Mouse (Mus musculus) frontal cortex, adult (tissue): Measurements from ENCODE around the gene Ppp1ca.

Experiments
- ATAC-seq: cut with Nextera tagmentation; 2 replicates; pipeline ENCODE4 v1.9.2; 2017; ENCODE audit warnings: mild to moderate bottlenecking, moderate library complexity, mixed read lengths; ENCODE audit not compliant: low TSS enrichment

The Ppp1ca gene

DNA sequence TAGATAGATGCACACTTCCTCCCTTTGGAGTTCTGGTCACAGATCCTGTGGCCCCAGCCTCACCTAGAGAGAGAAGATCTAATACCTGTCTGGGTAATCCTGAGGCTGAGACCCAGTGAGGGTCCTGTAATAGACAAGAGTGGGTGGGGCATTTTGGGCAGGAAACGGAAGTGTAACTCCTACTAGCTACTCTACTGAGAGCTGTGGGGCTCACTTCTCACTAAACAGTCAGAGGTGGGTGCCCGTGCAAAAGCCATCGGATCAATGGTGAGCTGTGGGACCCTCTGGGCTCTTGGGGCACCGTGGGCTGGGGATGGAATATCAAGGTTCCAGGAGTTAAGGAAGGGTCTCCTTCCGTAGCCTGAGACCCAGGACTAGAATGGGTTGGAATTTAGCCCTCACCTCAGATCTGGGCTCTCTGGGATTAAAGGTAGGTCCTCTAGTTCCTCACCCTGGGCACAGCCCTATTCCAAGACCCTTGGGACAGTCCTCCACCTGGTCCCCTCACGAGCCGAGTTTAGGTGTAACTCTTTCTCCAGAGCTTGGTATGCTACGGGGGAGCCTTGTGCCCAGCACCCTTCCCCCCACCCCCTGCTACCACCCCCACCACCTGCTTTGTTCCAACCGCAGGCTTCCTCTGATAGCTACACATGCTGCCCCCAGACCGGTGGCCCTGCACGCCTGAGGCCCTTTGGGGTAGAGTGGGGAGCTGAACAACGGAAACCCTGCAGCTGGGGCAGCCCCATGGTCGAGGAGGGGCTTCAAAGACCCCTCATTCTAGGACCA lies 37.2 kb upstream of the Ppp1ca start:
- no peak for ATAC-seq

DNA sequence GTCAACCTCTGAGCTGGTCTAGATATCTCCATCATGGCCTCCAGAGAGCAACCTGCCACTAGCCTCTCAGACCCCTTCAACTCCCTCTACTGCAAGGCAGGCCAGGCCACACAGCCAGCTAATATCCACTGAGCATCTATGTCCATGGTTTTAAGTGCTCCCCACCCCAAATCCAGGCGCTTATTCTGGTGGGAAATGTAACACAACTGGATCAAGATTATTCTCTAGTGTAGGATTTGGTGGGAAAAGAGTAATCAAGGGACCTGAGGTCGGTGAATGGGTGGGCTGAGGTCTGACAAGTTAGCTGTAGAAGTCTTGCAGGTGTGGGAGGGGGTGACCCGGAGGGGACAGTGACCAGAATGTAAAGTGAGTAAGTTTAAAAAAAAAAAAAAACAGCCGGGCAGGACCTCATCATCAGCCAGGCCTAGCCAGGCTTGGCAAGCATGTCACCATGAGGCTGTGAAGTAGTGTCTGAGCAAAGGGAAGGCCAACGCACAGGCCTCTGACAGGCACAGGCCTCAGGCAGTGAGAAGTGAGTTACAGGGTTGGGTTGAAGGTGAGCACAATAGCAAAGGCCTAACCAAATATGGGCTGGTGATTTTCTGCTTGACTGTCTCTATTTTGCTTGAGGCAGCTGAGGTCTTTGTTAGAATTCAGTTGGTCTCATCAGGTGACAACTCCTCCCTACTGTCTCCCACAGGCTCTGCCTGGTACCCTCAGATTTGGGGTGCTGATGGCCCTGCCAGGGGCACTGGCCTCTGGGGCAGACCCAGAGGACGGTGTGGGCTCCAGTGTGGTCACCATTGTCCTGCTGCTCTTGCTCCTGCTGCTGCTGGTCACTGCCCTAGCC lies 36.4 kb upstream of the Ppp1ca start:
- ATAC-seq = no peak

DNA sequence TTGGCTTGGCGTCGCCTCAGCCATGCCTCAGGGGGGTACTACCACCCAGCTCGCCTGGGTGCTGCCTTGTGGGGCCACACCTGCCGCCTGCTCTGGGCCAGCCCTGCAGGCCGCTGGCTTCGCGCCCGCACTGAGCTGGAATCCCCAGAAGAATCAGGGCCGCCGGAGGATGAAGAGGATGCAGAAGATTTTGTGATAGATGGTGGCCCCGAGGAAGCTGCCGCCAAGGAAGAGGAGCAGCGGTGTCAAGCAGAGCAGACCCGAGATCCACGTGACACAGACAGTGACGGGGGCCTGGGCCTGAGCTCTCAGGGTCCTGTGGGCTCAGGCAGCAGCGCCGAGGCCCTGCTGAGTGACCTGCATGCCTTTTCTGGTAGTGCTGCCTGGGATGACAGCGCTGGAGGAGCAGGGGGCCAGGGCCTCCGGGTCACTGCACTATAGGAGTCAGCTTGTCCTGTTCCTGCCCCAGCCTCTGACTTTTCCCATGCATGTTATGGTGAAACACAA lies 35.7 kb upstream of the Ppp1ca start:
- ATAC-seq = no peak

DNA sequence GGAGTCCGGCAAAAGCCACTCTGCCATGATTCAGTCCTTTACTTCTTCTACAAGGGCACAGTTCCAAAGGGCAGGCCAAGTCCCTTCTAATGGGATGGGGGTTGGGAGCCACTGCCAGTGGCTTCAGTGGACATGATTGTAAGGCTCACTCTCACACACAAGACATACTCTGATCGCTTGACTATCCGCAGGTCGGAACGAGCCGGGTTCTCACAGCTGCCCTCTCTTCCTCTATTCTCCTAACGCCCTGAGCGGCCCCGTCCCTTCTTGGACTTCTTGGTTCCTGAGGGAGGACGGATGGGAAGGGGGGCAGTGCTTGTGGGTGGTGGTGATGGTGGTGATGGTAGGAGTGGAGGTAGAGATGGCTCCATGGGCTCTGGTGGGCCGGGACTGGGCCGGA lies 35.1 kb upstream of the Ppp1ca start:
- ATAC-seq = no peak

DNA sequence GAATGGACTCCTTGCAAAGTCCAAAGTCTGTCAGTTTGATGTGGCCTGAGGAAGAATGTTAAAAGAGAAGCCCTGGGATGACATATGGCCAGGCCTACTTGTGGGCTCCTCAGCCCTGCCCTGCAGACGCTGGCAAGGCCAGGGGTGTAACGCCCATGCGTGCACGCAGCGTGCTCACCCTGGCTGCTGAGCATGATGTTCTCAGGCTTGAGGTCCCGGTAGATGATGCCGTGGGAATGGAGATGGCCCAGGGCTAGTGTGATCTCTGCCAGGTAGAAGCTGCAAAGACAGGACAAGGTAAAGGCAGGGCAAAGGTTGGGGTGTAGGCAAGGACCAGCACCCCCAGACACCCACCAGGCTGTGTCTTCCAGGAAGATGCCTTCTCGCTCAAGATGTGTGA lies 32.8 kb upstream of the Ppp1ca start:
- ATAC-seq = no peak

DNA sequence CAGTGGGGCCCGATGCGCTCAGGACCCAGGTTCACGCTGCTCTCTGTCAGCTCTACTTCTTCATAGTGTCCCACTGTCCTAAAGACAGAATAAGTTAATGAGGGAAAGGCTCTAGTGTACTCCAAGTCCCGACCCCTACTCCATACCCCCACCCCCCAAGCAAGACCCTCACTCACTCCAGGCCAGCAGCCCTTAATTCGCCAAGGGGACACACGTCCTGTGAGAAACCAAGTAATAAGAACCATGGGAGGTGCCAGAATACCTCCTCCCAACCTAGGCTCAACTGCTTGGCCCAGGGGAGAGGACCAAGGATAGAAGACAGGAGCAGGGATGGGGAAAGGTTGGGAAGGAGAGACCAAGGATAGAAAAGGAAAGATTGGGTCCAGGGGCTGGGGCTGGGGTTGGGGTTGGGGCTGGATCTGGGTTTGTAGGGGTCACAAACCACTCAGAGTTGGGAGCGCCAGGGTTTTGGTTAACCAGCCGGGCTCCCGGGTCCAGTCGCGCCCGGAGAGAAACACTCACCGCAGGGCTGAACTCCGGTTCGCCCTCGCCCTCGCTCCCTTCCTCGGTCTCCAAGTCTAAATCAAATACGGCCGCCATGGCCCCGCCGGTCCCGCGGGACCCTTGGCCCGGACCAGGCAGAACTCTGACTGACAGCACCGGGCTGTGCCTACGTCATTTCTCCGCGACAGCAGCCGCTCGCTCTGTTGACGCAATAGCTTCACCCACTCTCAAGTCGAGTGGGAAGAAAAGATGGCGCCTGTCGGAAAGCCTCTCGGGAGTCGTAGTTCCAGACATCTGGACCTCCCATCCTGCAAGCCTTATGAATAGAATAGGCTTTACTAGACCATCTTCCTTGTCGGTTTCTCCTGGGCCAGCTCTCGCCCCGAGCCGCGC lies 29.0 kb upstream of the Ppp1ca start, which contains the start of gene Rps6kb2:
TSS of gene Rps6kb2 (minus strand) at position 709 of the 897 bp plus-strand sequence.
- ATAC-seq = peak; percentile 88

DNA sequence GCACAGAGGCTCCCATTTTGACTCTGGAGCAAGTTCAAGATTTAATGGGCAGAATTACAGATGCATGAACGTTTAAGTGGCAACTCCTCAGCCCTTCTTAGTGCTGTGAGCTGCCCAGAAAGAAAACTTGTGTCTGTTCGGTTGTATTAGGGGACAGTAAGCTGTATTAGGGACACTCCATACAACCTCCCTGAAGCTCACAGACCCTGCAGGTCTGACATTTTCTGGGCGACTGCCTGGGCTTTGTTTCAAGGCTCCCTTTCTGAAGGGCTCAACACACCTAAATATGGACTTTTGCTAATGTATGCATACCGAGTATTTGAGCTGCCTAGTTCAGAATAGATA lies 28.4 kb upstream of the Ppp1ca start:
- no peak for ATAC-seq

DNA sequence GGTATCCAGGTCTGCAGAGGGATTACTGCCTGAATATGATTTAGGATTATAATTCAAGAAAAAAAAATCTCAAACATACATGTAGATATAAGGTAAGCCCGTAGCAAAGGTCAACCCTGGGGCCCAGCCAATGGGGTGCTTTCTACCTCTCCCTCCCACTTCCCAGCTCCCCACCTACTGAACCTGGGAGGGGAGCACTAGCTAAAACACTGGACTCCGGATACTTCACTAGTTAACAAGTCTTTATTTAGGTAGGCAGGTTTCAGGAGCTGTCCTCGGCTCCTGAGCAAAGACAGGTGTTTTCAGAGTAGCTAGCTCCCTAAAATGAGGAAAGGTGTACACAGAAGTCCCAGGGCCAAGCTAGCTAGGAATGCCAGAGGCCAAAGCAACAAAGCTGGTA lies 27.8 kb upstream of the Ppp1ca start:
- ATAC-seq = no peak

DNA sequence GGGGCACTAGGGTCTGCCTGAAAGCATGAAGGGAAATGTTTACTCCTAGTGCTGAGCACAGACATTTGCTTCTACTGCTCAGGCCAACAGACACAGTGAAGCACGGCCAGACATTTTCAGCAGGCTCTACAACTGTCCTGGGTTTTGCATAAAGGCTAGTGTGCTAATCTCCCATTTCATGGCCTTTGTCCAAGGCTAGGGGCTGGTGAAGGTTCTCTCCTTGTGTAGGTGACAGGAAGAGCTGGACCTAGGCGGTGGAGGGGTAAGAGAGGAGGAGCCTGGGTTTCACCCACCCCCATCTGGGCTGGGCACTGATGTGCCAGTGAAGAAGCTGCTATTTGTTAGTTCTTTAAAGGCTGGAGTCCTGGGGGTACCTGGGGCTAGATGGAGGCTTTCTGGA lies 27.1 kb upstream of the Ppp1ca start:
- ATAC-seq = no peak

DNA sequence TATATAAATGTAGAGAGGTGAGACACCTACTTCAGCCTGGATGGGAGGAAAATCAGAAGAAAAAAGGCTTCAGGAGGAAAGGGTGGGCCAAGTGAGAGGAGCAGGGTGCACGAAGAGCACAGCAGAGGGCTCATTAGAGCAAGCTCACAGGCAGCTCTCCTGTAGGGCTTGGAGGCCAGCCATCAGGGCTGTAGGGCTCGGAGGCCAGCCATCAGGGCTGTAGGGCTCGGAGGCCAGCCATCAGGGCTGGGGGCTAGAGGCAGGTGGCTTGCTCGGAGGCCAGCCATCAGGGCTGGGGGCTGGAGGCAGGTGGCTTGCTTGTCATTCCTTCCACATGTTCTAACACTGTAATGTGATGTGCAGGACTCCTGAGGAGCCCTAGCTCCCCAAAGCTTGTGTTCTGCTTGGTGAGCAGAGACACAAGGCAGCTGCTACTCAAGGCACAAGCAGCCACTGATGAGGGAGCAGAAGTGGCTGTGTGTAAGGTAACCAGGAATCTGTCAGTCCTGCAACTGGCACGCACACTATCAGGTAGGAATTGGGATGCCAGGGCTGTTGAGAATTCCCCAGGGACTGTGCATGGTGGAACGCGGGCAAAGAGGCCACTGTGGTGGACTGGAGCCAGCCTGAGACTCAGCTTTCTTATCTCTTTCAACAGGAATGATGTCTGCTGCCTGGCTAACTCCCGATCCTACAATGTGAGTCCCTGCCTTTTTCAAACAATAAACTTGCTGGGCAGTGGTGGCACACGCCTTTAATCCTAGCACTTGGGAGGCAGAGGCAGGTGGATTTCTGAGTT lies 25.0 kb upstream of the Ppp1ca start:
- no peak for ATAC-seq

DNA sequence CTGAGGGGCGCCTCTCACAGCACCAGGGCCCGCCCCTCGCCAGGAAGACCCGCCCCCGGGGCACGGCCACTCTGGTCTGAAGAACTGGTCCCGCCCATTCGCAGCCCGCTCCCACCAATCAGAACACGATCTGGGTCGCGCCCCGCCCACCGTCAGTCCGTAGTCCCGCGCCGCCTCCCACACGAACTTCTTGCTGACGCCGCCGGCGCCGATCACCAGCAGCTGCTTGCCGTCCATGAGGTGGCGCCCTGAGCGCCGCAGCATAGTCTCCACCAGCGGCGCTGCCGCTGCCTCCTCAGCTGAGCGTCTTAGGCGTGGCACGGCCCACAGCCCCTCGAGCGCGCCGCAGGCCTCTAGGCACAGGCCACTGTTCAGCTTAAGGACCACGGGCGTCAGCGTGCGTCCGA lies 22.5 kb upstream of the Ppp1ca start:
- ATAC-seq = peak; percentile 88

DNA sequence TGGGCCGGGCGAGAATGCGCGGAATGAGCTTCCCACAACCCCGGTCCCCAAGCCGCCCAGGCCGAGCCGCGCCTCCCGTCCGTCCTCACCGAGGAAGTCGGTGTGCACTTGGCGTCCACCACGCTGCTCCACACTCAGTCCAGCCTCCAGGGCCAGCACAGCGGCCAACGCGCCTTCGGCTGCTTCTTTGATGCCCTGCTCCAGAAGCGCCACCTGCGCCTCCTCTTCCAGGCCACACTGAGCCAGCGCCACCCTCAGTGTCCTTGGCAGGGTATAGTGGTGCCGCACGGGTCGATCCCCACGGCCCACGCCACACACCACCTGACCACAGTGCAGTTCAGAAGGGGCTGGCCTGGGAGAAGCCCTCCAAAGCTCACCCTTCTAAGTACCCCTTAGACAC lies 22.1 kb upstream of the Ppp1ca start:
- ATAC-seq = peak; percentile 23; the same call in 1 of the 2 replicates

DNA sequence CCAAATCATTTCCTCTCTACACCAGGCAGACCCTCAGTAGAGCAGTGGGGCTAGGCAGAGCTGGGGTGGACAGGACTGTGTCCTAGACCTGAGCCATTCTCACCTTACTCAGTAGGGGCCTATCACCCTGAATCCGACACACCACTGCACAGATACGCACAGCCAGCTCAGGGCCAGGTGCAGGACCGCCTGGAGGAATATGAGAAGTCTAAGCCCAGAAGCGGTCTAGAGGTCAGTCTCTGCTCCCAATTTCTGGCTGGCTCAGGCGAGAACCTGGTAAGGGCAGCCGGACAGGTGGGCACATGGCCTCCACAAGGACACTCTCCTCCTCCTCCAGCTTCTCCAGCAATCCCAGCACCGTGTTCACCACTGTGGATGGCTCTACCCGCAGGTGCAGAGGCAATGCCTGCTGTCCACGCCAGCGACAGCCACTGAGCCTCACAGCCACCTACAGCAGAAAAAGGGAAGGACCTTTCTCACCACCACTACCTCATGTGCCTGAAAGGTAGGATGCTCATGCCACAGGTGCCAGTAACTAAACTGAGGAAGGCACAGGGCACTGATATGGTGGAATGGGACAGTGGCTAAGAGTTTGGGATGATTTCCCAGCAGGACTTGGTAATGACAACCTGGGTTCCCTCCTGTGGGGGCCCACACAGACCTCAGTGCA lies 21.0 kb upstream of the Ppp1ca start:
- ATAC-seq = no peak

DNA sequence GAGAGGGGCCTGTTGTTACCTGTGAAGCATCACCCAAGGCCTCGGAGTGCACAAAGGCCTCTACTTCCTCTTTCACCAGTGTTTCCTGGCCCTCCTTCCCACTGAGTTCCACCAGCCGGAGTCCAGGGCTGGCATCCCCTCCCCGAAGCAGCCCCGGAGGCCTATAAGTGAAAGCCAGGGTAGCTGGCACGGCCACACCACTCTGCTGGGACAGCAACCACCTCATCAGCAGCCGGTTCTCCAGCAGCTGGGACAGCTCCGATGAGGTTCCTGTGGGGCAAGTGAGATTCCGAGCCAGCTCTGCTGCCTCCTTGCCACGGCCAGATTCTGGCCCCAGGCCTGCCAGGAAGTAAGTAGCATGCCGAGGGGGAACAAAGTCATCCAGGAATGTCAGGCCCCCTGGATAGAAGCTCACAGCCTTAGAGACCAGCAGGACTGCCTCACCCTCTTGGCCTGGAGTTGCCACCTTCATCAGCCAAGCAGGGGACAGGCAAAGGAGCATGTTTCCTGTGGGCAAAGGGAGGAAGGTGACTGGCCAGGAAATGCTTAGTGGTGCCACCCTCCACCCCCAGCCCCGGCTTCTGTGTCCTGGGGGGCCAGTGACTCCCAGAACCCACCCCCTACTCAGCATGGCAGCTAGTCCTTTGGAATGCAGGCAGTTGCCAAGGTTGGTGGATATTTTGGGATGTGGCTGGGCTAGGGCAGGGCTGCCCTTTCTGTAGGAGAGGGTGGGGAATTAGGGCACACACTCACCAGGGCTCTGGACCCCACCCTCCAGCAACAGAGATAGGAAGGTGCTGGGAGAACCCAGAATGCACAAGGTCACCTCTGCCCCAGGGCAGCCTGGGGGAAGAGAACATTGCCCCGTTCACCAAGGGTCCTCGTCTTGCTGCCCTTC lies 20.2 kb upstream of the Ppp1ca start:
- ATAC-seq = no peak

DNA sequence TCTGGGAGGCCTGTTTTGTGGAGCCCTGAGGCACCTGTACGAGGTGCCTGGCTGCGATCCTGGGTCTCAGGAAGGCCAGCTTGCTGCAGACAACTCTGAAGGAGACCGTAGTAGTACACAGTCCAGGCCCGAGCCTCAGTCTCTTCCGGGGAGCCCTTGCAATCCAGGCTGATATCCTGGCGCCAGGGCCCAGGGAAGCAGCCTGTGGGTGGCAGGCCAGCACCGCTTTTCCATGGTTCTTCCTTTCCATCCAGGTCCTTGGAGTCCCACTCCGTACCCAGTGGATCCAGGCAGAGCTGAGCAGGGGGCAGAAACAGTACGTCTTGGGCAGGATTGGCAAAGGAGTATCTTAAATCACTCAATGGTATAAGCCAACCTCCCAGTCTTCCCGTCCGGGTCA lies 18.9 kb upstream of the Ppp1ca start:
- no peak for ATAC-seq

DNA sequence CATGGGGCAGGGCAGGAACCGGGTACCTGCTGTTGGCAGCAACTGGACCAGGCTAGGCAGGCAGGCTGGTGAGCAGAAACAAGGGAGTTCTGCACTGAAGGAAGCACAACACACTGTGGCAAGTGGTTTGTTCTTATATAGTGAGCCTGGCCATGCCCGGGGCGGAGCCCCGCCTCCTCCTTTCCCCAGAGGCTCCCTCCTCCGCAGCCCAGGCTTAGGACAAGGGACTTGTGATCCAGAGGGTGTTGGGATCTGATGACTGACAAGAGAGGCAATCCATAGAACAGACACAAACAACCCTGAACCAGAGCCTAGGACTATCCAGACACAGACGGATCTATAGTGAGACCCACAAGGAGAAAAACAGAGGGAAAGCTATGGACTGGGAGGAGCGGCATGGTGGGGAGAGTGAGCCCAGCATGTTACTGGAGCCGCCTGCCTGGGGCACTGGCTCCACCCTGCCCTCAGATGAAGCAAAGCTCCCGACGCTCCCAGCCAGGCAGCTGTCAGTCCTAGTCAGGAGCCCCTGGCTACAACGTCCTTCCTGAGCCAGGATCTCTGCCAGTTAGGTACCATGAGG lies 16.4 kb upstream of the Ppp1ca start, which contains the start of gene Carns1:
TSS of gene Carns1 (minus strand) at position 112 of the 580 bp plus-strand sequence.
- ATAC-seq = peak; percentile 69; the same call in 1 of the 2 replicates

DNA sequence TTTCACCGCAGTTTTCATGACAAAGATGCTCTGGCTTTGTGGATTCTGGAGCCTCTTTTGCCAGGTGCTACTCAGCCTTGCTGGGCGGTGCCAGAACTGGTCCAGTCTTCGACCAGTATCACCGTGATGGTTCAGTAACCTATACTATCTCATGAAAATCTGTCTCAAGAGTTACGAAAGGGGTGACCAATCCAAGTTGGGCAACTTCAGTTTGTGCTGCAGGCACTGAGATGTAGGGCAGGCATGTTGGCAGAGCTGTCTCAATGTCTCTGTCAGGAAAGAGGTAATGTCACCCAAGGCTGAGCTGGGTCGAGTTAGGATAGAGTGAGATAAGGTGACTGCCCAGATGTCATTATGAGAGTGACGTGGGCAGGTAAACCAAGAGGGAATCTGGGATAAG lies 11.5 kb upstream of the Ppp1ca start:
- ATAC-seq = no peak

DNA sequence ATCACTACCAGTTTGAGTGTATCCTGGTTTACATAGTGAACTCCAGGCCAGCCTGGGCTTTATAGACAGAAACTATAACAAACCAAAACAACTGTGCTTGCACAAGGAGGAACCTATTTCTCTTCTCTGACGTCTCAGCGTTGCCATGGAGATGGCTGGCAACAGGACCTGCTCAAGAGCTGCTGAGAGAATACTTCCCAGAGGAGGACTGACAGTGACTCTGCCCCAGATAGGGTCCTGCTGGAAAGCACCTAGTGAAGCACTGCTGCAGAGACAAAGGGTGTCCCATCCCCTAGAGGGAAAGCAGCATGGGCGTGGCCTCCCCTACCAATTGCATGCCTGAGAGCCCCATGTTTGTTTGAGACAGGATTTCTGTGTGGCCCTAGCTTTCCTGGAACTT lies 10.0 kb upstream of the Ppp1ca start:
- ATAC-seq = peak; percentile 91; the same call in 1 of the 2 replicates

DNA sequence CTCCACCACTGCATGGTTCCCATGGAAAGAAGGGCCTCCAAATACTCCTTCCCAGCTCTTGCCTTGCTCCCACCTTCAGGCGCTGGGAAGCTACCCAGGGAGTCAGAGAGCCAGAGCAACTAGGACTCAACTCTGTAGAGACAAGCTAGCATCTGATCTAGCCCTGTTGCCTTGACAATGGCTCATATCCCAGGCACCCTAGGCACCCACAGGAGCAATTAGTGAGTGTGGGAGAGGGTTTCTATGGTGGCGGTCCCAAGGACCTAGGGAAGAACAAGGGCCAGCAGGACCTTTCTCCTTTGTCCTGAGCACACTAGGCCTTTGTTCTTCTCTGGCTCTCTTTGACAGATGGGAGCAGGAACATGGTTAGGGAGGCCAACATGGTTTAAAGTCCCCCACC lies 8.2 kb upstream of the Ppp1ca start:
- ATAC-seq = peak; percentile 20; the same call in 1 of the 2 replicates
